Mouse (Mus musculus) gastrocnemius, postnatal 36 days (tissue): ENCODE results near the gene Macc1. TPM values are rescaled to one million over a fixed set of nuclear protein-coding genes. Genes with fewer than 3 reads are reported as not detected.
"Not testable (repeated sequence)": the region's sequence is repeated elsewhere in the genome, so short reads cannot be mapped to it uniquely, and the experiment has no call there.

Source experiments
- DNase-seq, 2 experiments: peaks; one replicate each; pipeline ENCODE4 v3.0.0; 2022
- intact Hi-C: fragments of 180-260 bp; cut with DNase I; formaldehyde crosslinking; loops from one replicate; pipeline ENCODE4 v1.15.1; 2025
- long read RNA-seq, 2 experiments: library from polyadenylated mRNA; stranded (forward); transcript quantifications; one replicate each; pipeline ENCODE4 v2.0.0; 2021
- total RNA-seq, 2 experiments: library from RNA; stranded (reverse); gene quantifications; 2 replicates each; pipeline ENCODE4 v1.2.3; 2021

Macc1 gene
- total RNA-seq: not detected
- long read RNA-seq, experiment 1: 0 reads
- long read RNA-seq, experiment 2: 0 reads

GRCm38 (mm10) chr12:119313970-119314369 is at the start of gene Macc1:
Macc1 (plus strand) TSS chr12:119314270.
- DNase-seq: no peak
- intact Hi-C loops: no loop called here

GRCm38 (mm10) chr12:119264506-119264905 is 49.6 kb upstream of the Macc1 start:
- intact Hi-C loops: no loop called here
- no peak for DNase-seq

- DNase-seq: no peak
- intact Hi-C loops: no loop called here
Observed at GRCm38 (mm10) chr12:119268723-119269122, 45.3 kb upstream of the Macc1 start.

GRCm38 (mm10) chr12:119270036-119270435 is 44.0 kb upstream of the Macc1 start:
- intact Hi-C loops: no loop called here
- no peak for DNase-seq

GRCm38 (mm10) chr12:119271964-119272363 is 42.1 kb upstream of the Macc1 start:
- intact Hi-C loops: no loop called here
- no peak for DNase-seq

- intact Hi-C loops: no loop called here
- DNase-seq: no peak
Observed at GRCm38 (mm10) chr12:119273605-119274004, 40.5 kb upstream of the Macc1 start.

- no peak for DNase-seq
- intact Hi-C loops: no loop called here
Observed at GRCm38 (mm10) chr12:119276282-119276681, 37.8 kb upstream of the Macc1 start.

GRCm38 (mm10) chr12:119291618-119292017 is 22.5 kb upstream of the Macc1 start:
- DNase-seq: no peak
- intact Hi-C loops: no loop called here

- intact Hi-C loops: no loop called here
- DNase-seq: no peak
Observed at GRCm38 (mm10) chr12:119303618-119304017, 10.5 kb upstream of the Macc1 start.

- intact Hi-C loops: no loop called here
- no peak for DNase-seq
Observed at GRCm38 (mm10) chr12:119313014-119313763, 881 bp upstream of the Macc1 start.

GRCm38 (mm10) chr12:119318799-119319198 is 4.7 kb downstream of the Macc1 start:
- intact Hi-C loops: no loop called here

GRCm38 (mm10) chr12:119325400-119325799 is 11.3 kb downstream of the Macc1 start:
- no peak for DNase-seq
- intact Hi-C loops: no loop called here

More at GRCm38 (mm10) chr12:119318799-119319198, 4.7 kb downstream of the Macc1 start:
- no peak for DNase-seq

- no peak for DNase-seq
- intact Hi-C loops: no loop called here
Observed at GRCm38 (mm10) chr12:119330644-119331043, 16.6 kb downstream of the Macc1 start.

GRCm38 (mm10) chr12:119333376-119333775 is 19.3 kb downstream of the Macc1 start:
- intact Hi-C loops: no loop called here
- DNase-seq: no peak

GRCm38 (mm10) chr12:119352579-119352978 is 38.5 kb downstream of the Macc1 start:
- intact Hi-C loops, DNase-seq: not testable (repeated sequence)

GRCm38 (mm10) chr12:119357418-119358241 is 43.6 kb downstream of the Macc1 start:
- DNase-seq: no peak
- intact Hi-C loops: no loop called here

GRCm38 (mm10) chr12:119358242-119358515 is 44.1 kb downstream of the Macc1 start:
- intact Hi-C loops: no loop called here
- no peak for DNase-seq

GRCm38 (mm10) chr12:119365041-119365440 is 51.0 kb downstream of the Macc1 start:
- intact Hi-C loops: no loop called here
- no peak for DNase-seq

- intact Hi-C loops: no loop called here
- no peak for DNase-seq
Observed at GRCm38 (mm10) chr12:119369832-119370231, 55.8 kb downstream of the Macc1 start.

GRCm38 (mm10) chr12:119372359-119372758 is 58.3 kb downstream of the Macc1 start:
- no peak for DNase-seq
- intact Hi-C loops: no loop called here

- intact Hi-C loops: no loop called here
- DNase-seq: no peak
Observed at GRCm38 (mm10) chr12:119376879-119377278, 62.8 kb downstream of the Macc1 start.

GRCm38 (mm10) chr12:119381839-119382238 is 67.8 kb downstream of the Macc1 start:
- intact Hi-C loops: no loop called here

More at GRCm38 (mm10) chr12:119381839-119382238, 67.8 kb downstream of the Macc1 start:
- DNase-seq: no peak
